In the genomic region with DNA sequence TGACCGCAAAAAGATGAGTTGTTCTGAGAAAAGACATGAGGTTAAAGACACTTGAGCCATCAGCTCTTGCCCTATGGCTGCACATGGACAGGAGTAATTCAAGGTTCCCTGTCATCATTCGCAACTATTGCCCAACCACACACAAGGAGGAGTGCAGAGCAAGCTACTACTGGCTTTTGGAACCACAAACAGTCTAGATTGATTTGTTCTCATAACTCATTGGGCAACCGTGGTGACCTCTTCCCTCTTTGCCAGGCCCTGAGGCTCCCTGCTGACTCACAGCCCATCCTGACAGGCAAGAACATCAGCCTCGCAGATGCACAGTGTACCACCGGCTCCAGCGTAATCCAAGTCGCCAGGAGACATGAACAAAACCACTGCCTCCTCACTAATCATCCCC, we compare ENCODE assay signal across 18 mouse cellular contexts. TPM values are rescaled to one million over a fixed set of nuclear protein-coding genes. Genes with fewer than 3 reads are reported as not detected.
A peak's percentile ranks its signal among the peaks of the same experiment; 100 is the strongest.
DNase-seq lines count a peak whose midpoint lies in the region; ATAC-seq and TF ChIP-seq lines count a peak whose summit lies in the region.
"Had no signal": no experiment of that assay in that cellular context is flagged by ENCODE, and none has a peak within 500 bp of the region (broad histone marks: within the 10 kb centered on the region; RNA-seq: fewer than 3 reads in every experiment).

No protein-coding gene starts in this region.

- TF ChIP-seq CTCF in lung, adult 2 months (IDR thresholded peaks at IDR 0.05; ENCODE audit: insufficient read depth, low read length): no peak
- no peak for TF ChIP-seq CTCF in liver, embryonic 14.5 days (IDR thresholded peaks at IDR 0.05; ENCODE audit: low read depth)

- H3K9ac ChIP-seq in liver, embryonic 14.5 days (replicated peaks): no peak overlapping the region
- H3K9ac ChIP-seq: embryonic facial prominence, embryonic 13.5 days; lung, embryonic 15.5 days; midbrain, embryonic 15.5 days; neural tube, embryonic 15.5 days had no signal

- peak; percentile 52; the same call in 1 of the 2 replicates for ATAC-seq in liver, embryonic 14.5 days (ENCODE audit: insufficient read depth)
- ATAC-seq: forebrain, embryonic 16.5 days; inflammation-experienced regulatory T-cells, adult 6 months; midbrain, embryonic 15.5 days had no signal

- peak; percentile 57 to 67 for DNase-seq in lung, adult 18-20 months
- DNase-seq in lung, adult 2 months: no peak
- DNase-seq in adrenal gland, postnatal 14 days: peak; percentile 83
- peak in 1 of 3 experiments; percentile 12 for DNase-seq in liver, embryonic 14.5 days (ENCODE audit: low read depth in 3 of 3, low spot score in 3 of 3)
- peak; percentile 50 for DNase-seq in skeletal muscle tissue, adult 2 months (ENCODE audit: low read depth, low spot score)
- DNase-seq in testis, postnatal 10 days (ENCODE audit: low spot score): no peak
- DNase-seq in midbrain, embryonic 10.5 days (ENCODE audit: low spot score): no peak
- DNase-seq in gastrocnemius, postnatal 36 days: no peak
- DNase-seq: B cell, adult 2 months; cerebellum, adult 2 months; gastrocnemius, postnatal 25 days; kidney, postnatal 14 days had no signal

- no peak overlapping the region for H3K27ac ChIP-seq in liver, embryonic 14.5 days
- H3K27ac ChIP-seq in midbrain, embryonic 10.5 days (replicated peaks): no peak overlapping the region; the same call in 1 of the 2 replicates
- H3K27ac ChIP-seq: embryonic facial prominence, embryonic 13.5 days; lung, embryonic 15.5 days; midbrain, embryonic 15.5 days; neural tube, embryonic 15.5 days had no signal

- peaks cover 7% of the 10 kb centered on the region for H3K4me1 ChIP-seq in lung, adult 2 months (ENCODE audit: control insufficient read depth, insufficient read depth, low read length)
- H3K4me1 ChIP-seq in liver, embryonic 14.5 days (replicated peaks; ENCODE audit: control insufficient read depth in 2 of 2, insufficient read depth in 2 of 2, low read length in 1 of 2): peaks cover 0 to 16% of the 10 kb centered on the region in 2 experiments; a peak in 2 of 4 replicates
- H3K4me1 ChIP-seq in midbrain, embryonic 10.5 days: peaks cover 63% of the 10 kb centered on the region

- no peaks in the 10 kb centered on the region for H3K27me3 ChIP-seq in liver, embryonic 14.5 days (ENCODE audit: control insufficient read depth, insufficient read depth, low read length)
- H3K27me3 ChIP-seq in midbrain, embryonic 10.5 days (ENCODE audit: low read depth, poor library complexity, severe bottlenecking): no peaks in the 10 kb centered on the region
- H3K27me3 ChIP-seq: embryonic facial prominence, embryonic 13.5 days; lung, embryonic 15.5 days; midbrain, embryonic 15.5 days; neural tube, embryonic 15.5 days had no signal

- no peak for TF ChIP-seq POLR2A in lung, adult 2 months (IDR thresholded peaks at IDR 0.05; ENCODE audit: borderline replicate concordance, extremely low read depth, low read depth, low read length)

- 61% methylated on average over 7 of the region's 7 CpGs for WGBS in lung, adult 2 months
- WGBS in liver, embryonic 14.5 days (ENCODE audit: insufficient replicate concordance): 44% methylated on average over 7 of the region's 7 CpGs
- 84% methylated on average over 7 of the region's 7 CpGs for WGBS in midbrain, embryonic 10.5 days

- H3K9me3 ChIP-seq in liver, embryonic 14.5 days (ENCODE audit: control insufficient read depth, low read length): no peaks in the 10 kb centered on the region
- no peaks in the 10 kb centered on the region for H3K9me3 ChIP-seq in midbrain, embryonic 10.5 days (replicated peaks)
- H3K9me3 ChIP-seq: embryonic facial prominence, embryonic 13.5 days; lung, embryonic 15.5 days; midbrain, embryonic 15.5 days; neural tube, embryonic 15.5 days had no signal

- H3K36me3 ChIP-seq in liver, embryonic 14.5 days (replicated peaks; ENCODE audit: control insufficient read depth, insufficient read depth, low read depth): no peaks in the 10 kb centered on the region
- H3K36me3 ChIP-seq in midbrain, embryonic 10.5 days: no peaks in the 10 kb centered on the region
- H3K36me3 ChIP-seq: embryonic facial prominence, embryonic 13.5 days; lung, embryonic 15.5 days; midbrain, embryonic 15.5 days; neural tube, embryonic 15.5 days had no signal

- H3K4me2 ChIP-seq in liver, embryonic 14.5 days (ENCODE audit: low read depth): no peak overlapping the region
- H3K4me2 ChIP-seq: embryonic facial prominence, embryonic 13.5 days; lung, embryonic 15.5 days; midbrain, embryonic 15.5 days; neural tube, embryonic 15.5 days had no signal

- H3K4me3 ChIP-seq in lung, adult 2 months (replicated peaks; ENCODE audit: extremely low read depth, low read depth, low read length): no peak overlapping the region
- no peak overlapping the region for H3K4me3 ChIP-seq in liver, embryonic 14.5 days (ENCODE audit: insufficient read depth in 1 of 2, low read depth in 2 of 2, low read length in 2 of 2)
- no peak overlapping the region for H3K4me3 ChIP-seq in midbrain, embryonic 10.5 days
- H3K4me3 ChIP-seq: embryonic facial prominence, embryonic 13.5 days; lung, embryonic 15.5 days; midbrain, embryonic 15.5 days; neural tube, embryonic 15.5 days had no signal

- intact Hi-C loops in gastrocnemius, postnatal 36 days (cut with DNase I): no loop called here

- TF ChIP-seq EP300 in liver, embryonic 14.5 days (IDR thresholded peaks at IDR 0.05; ENCODE audit: low read depth): no peak

RNA-seq across cellular contexts. Expression of a gene that starts 12.3 kb away (rescaled TPM):
- 59.0 and 70.8 TPM in 2 replicates for polyA plus RNA-seq in lung, adult 2 months (2012; rRNA removed)
- total RNA-seq in adrenal gland, postnatal 14 days (2021): 232 and 288 TPM in 2 replicates
- 13.6 and 15.0 TPM in 2 replicates for polyA plus RNA-seq in liver, embryonic 14.5 days (2012; rRNA removed)
- 21.6 and 24.0 TPM in 2 replicates for polyA plus RNA-seq in liver, embryonic 14.5 days (2014; fragmentation: Nextera tagmentation; extraction: Ambion mirVana)
- 21.9 and 28.5 TPM in 2 replicates for polyA plus RNA-seq in midbrain, embryonic 10.5 days (2016; fragmentation: Nextera tagmentation; extraction: Ambion mirVana)
- 100 to 1,000 TPM in 1 of 2 experiments, 10 to 100 TPM in 1; 89.3 to 133 TPM for total RNA-seq in gastrocnemius, postnatal 36 days (2021)

RNA-seq across cellular contexts. Expression of a gene that starts 41.2 kb away (rescaled TPM):
- polyA plus RNA-seq in lung, adult 2 months (2012; rRNA removed): 0.09 and 0.32 TPM in 2 replicates
- total RNA-seq in adrenal gland, postnatal 14 days (2021): 0.78 and 0.79 TPM in 2 replicates
- polyA plus RNA-seq in liver, embryonic 14.5 days (2012; rRNA removed): 0.01 and 0.08 TPM in 2 replicates
- 0.23 TPM in 1 of 2 replicates, not detected in the other for polyA plus RNA-seq in liver, embryonic 14.5 days (2014; fragmentation: Nextera tagmentation; extraction: Ambion mirVana)
- 0.12 TPM in 1 of 2 replicates, not detected in the other for polyA plus RNA-seq in midbrain, embryonic 10.5 days (2016; fragmentation: Nextera tagmentation; extraction: Ambion mirVana)
- under 1 TPM in 1 of 2 experiments, not detected in 1; 0.18 TPM for total RNA-seq in gastrocnemius, postnatal 36 days (2021)
- polyA plus RNA-seq: embryonic facial prominence, embryonic 13.5 days; forebrain, embryonic 16.5 days; inflammation-experienced regulatory T-cells, adult 6 months; lung, embryonic 15.5 days; neural tube, embryonic 15.5 days had no signal

Comparison
In these comparisons a context has a peak if more than half of its experiments do, and no peak if none do; other contexts are left out.
1. DNase-seq: peak in lung, adult 18-20 months (2 of 2), adrenal gland, postnatal 14 days (single experiment) and skeletal muscle tissue, adult 2 months (single experiment); none in lung, adult 2 months (single experiment), testis, postnatal 10 days (single experiment), midbrain, embryonic 10.5 days (single experiment) and gastrocnemius, postnatal 36 days (0 of 2).